Mouse (Mus musculus): ENCODE data around the gene Nmnat1.

- TF ChIP-seq CTCF (IDR thresholded peaks at IDR 0.05; ENCODE audit: borderline replicate concordance, control insufficient read depth, extremely low read depth, insufficient read depth, low read length, poor library complexity) (no peak), POLR2A (IDR thresholded peaks at IDR 0.05; ENCODE audit: control insufficient read depth, extremely low read depth, insufficient read depth, low read length, poor library complexity) (no peak)
These were observed 59.2 kb downstream of the Nmnat1 start for GRCm38 (mm10) chr4:149425801-149426292.
